Mouse (Mus musculus): Measurements from ENCODE around the gene En2.

The En2 gene

GRCm38 (mm10) chr5:28159891-28160470, 5.5 kb upstream of the En2 start:
- no peak for DNase-seq (ENCODE audit: low spot score in 2 of 2)

DNA sequence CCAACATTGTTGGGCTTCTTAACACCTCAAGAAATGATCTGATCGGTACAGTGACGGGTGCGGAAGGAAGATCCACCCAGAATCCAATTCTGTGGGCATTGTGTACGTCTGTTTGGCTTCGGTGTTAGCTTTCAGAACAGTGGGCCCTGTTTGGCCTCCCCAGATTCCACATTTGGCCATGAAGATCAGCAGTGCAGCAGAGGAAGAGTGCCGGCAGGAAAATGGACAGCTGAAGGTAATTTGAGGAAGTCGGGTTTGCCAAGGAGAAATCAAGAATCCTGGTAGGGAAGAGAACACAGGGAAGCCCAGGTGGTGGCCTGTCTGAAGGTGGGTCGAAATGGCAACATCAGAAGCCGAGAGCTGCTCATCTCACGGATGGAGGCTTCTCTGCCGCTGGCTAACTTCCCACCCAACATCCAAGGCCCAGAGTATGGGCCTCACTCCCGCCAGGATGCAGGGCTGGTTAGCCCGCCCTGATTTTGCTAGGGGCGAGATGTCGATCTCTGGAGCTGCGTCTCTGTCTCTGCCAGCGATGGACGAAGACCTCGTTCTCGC, 4.0 kb upstream of the En2 start:
- DNase-seq (ENCODE audit: low spot score in 2 of 2), result no peak

- no peak for DNase-seq (ENCODE audit: low spot score in 2 of 2)
These were observed 3.5 kb upstream of the En2 start for GRCm38 (mm10) chr5:28161938-28162402.

GRCm38 (mm10) chr5:28163926-28164325, 1.6 kb upstream of the En2 start:
- no peak for DNase-seq (ENCODE audit: low spot score in 2 of 2)

DNA sequence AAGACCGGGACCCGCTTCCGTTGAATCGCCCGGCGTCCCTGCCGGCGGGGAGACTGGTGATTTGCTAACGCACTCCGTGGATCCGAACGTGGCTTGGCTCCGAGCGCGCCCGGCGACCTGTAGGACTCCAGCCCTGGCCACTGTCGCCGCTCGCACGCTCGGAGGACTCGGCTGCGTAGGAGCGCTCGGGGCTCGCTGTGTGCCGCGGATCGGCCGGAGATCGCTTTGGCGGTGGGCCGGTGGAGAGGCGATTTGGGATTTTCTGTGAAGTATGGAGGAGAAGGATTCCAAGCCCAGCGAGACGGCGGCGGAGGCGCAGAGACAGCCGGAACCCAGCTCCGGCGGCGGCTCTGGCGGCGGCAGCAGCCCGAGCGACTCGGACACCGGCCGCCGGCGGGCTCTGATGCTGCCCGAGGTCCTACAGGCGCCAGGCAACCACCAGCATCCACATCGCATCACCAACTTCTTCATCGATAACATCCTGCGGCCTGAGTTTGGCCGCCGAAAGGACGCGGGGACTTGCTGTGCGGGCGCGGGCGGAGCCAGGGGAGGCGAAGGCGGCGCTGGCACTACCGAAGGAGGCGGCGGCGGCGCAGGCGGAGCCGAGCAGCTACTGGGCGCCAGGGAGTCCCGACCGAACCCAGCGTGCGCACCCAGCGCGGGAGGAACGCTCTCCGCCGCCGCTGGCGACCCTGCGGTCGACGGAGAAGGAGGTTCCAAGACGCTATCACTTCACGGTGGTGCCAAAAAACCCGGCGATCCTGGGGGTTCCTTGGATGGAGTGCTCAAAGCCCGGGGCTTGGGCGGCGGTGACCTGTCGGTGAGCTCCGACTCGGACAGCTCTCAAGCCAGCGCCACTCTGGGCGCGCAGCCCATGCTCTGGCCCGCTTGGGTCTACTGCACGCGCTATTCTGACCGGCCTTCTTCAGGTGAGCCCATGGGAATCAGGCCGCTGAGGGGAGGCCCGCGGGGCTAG, 1.1 kb downstream of the En2 start:
- no peak for DNase-seq (ENCODE audit: low spot score in 2 of 2)

DNA sequence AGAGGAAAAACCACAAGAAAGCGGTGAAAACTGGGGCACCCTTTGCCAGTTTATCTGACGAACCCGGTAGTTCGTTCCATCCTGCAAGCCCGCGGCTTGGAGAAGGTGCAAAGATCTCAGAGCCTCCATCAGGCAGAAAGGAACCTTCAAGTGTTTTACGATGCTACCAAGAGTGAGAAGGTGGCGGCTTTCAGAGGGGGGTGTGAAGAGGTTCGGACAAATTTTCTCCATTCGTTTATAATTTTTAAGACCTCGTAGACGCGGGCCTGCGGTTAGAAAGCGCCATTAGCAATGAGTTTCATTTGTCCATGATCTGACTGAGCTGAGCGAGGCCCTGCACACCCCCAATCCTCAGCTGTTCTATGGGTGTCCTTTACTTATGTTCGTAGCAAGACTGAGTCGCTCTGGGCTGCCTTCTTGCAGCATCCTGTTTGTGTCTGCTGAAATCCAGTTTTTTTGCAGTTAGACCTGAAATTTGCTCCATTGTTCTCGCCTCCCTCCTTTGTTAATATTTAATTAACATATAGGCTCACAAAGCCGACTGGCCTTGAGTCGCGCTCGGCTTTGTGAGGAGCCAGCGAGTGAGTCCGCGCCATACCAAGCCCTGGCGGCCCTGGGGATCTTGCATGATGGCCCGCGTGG, 2.2 kb downstream of the En2 start:
- DNase-seq (ENCODE audit: low spot score in 2 of 2), result no peak

- DNase-seq (ENCODE audit: low spot score in 2 of 2), result no peak
These were observed 3.0 kb downstream of the En2 start for GRCm38 (mm10) chr5:28168253-28169165.

GRCm38 (mm10) chr5:28169166-28169801, 3.8 kb downstream of the En2 start:
- no peak for DNase-seq (ENCODE audit: low spot score in 2 of 2)

DNA sequence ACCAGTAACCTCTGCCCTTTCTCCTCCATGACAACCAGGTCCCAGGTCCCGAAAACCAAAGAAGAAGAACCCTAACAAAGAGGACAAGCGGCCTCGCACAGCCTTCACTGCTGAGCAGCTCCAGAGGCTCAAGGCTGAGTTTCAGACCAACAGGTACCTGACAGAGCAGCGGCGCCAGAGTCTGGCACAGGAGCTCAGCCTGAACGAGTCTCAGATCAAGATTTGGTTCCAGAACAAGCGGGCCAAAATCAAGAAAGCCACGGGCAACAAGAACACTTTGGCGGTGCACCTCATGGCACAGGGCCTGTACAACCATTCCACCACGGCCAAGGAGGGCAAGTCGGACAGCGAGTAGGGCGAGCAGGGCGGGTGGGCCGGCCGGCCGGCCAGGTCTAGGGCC, 4.6 kb downstream of the En2 start:
- DNase-seq (ENCODE audit: low spot score in 2 of 2), result no peak

DNA sequence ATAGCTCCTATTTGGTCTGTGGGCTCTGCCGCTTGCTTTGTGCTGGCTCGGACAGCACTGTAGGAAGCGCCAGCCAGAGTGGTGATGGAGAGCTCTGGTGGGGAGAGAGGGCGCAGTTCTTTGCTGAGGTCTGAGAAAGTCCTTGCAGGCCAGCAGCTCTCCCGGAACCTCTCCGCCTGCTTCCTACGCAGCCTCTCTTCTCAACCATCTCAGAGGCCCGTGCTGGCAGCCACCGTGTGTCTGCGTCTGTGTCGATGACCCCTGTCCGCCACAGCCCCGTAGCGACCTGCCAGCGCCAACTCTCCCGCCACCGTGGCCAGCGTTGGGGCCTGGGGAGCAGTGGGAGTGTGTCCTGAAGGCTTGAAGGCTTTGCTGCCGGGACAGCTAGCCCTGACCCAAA, 5.4 kb downstream of the En2 start:
- DNase-seq (ENCODE audit: low spot score in 2 of 2), result no peak

DNA sequence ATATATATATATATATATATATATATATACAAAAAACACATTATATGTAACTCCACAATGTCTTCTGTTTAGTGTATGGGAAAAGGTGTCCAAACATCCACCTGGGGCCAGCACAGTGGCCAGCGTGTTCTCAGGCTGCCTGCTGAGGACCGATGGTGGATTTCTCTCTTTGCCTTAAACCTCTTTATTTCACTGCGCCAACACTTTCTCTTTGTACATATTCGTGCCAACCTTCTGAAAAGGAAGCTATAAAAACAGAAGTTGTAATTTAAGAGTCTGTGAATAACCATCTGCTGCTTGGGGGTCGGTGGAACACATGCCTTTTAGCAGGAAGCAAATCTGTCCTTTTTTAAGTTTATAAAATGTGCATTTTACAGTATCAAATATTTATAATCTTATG, 6.2 kb downstream of the En2 start:
- no peak for DNase-seq (ENCODE audit: low spot score in 2 of 2)

GRCm38 (mm10) chr5:28172261-28172920, 6.9 kb downstream of the En2 start:
- DNase-seq (ENCODE audit: low spot score in 2 of 2), result no peak

DNA sequence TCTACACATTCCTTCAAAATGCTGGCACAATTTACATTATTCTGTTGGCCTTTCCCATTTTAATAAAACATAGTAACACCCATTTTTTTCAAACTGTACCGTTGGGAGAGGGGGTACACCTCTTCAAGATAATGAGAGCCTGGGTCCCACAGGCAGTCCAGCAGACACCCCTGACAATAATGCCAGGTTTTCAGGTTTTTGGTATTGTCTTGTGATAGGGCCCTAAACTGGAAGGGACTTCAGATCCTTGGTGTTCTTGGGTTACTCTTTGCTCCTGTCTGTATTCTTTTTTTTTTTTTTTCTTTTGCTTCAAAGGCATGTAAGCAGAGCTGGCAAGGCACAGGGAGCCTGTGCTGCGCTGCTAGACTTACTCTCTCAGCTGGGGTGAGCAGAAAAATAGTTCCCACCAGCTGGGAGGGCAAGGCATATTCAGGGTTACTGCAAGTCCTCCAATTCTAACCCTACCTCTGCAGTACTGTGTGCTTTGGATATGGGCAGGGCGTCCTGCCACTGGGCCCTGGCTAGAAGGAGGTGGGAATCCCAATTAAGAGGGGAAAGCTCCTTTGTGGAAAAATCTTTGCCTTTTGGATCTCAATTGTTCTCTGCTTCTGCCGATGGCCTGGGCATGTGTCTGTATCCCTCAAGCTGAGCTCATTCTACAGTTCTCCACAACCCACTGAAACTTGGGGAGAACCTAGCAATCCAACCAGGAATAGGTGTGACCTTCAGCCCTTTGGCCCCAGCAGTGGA, 7.6 kb downstream of the En2 start:
- no peak for DNase-seq (ENCODE audit: low spot score in 2 of 2)

GRCm38 (mm10) chr5:28173674-28174073, 8.2 kb downstream of the En2 start:
- DNase-seq (ENCODE audit: low spot score in 2 of 2), result no peak

GRCm38 (mm10) chr5:28174086-28174485, 8.6 kb downstream of the En2 start:
- DNase-seq (ENCODE audit: low spot score in 2 of 2), result no peak

GRCm38 (mm10) chr5:28174876-28175569, 9.5 kb downstream of the En2 start:
- no peak for DNase-seq (ENCODE audit: low spot score in 2 of 2)

DNA sequence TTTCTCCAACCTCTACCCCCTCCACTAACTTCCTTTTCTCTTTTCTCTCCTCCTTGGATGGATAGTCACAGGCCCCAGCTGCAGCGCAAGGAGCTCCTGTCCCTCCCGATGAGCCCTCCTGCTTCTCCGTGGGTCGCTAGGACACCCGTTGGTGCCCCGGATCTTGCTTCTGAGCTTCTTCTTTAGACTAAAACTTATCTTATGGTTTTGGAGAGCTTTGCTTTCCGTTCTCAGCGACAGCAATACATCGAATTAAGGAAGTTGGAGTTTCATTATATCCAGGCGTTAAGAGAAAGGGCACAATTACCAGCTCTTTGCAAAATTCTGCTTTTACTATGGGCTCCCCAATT, 10.1 kb downstream of the En2 start:
- DNase-seq (ENCODE audit: low spot score in 2 of 2), result no peak

GRCm38 (mm10) chr5:28176023-28176422, 10.5 kb downstream of the En2 start:
- DNase-seq (ENCODE audit: low spot score in 2 of 2), result no peak

GRCm38 (mm10) chr5:28176585-28176984, 11.1 kb downstream of the En2 start:
- no peak for DNase-seq (ENCODE audit: low spot score in 2 of 2)

All from right cerebral cortex, postnatal 36 days (tissue).